Mouse (Mus musculus) naive thymus-derived CD4-positive, alpha-beta T cell, adult 2 months (primary cell): Measurements from ENCODE around the gene Tmem177.

Experiments used
- DNase-seq: peaks from one replicate; pipeline ENCODE4 v3.0.0-alpha.2; 2011; ENCODE audit warnings: low read depth

The Tmem177 gene

GRCm38 (mm10) chr1:119912953-119913814 is at the start of gene Tmem177:
Tmem177 (minus strand) TSS chr1:119913208.
- DNase-seq = peak; percentile 96

- no peak for DNase-seq
Measured at GRCm38 (mm10) chr1:119959920-119960319, 46.9 kb upstream of the Tmem177 start.

GRCm38 (mm10) chr1:119959464-119959863 is 46.5 kb upstream of the Tmem177 start:
- DNase-seq = no peak

GRCm38 (mm10) chr1:119957716-119958222 is 44.8 kb upstream of the Tmem177 start:
- no peak for DNase-seq

- no peak for DNase-seq
Measured at GRCm38 (mm10) chr1:119954680-119955079, 41.7 kb upstream of the Tmem177 start.

- DNase-seq = no peak
Measured at GRCm38 (mm10) chr1:119953456-119953855, 40.4 kb upstream of the Tmem177 start.

- no peak for DNase-seq
Measured at GRCm38 (mm10) chr1:119950086-119950485, 37.1 kb upstream of the Tmem177 start.

- no peak for DNase-seq
Measured at GRCm38 (mm10) chr1:119936861-119937260, 23.9 kb upstream of the Tmem177 start.

- DNase-seq = no peak
Measured at GRCm38 (mm10) chr1:119931421-119932150, 18.6 kb upstream of the Tmem177 start.

- peak; percentile 32 for DNase-seq
Measured at GRCm38 (mm10) chr1:119929715-119930114, 16.7 kb upstream of the Tmem177 start.

- peak; percentile 39 for DNase-seq
Measured at GRCm38 (mm10) chr1:119919299-119919698, 6.3 kb upstream of the Tmem177 start.

GRCm38 (mm10) chr1:119916823-119917371 is 3.9 kb upstream of the Tmem177 start:
- no peak for DNase-seq

GRCm38 (mm10) chr1:119907206-119907748 is 5.7 kb downstream of the Tmem177 start:
- no peak for DNase-seq

GRCm38 (mm10) chr1:119903231-119903620 is 9.8 kb downstream of the Tmem177 start:
- DNase-seq = no peak

- DNase-seq = no peak
Measured at GRCm38 (mm10) chr1:119902551-119903230, 10.3 kb downstream of the Tmem177 start.

- DNase-seq = no peak
Measured at GRCm38 (mm10) chr1:119899195-119900123, 13.5 kb downstream of the Tmem177 start.

GRCm38 (mm10) chr1:119894936-119895335 is 18.1 kb downstream of the Tmem177 start:
- DNase-seq = peak; percentile 75

GRCm38 (mm10) chr1:119893600-119893999 is 19.4 kb downstream of the Tmem177 start:
- no peak for DNase-seq

GRCm38 (mm10) chr1:119892933-119893332 is 20.1 kb downstream of the Tmem177 start:
- DNase-seq = no peak

GRCm38 (mm10) chr1:119891865-119892264 is 21.1 kb downstream of the Tmem177 start:
- no peak for DNase-seq

- DNase-seq = no peak
Measured at GRCm38 (mm10) chr1:119891149-119891548, 21.9 kb downstream of the Tmem177 start.
